Mouse (Mus musculus) brain, adult 10 weeks (tissue): ENCODE results near the gene Zfp825. TPM values are rescaled to one million over a fixed set of nuclear protein-coding genes. Genes with fewer than 3 reads are reported as not detected.

ENCODE experiments used
- polyA plus RNA-seq: library from polyadenylated mRNA; stranded (reverse); fragments of 350-450 nt; fragmentation: Illumina TruSeq; extraction: RNeasy Lipid Tissue Mini Kit (QIAGEN cat#74804); gene quantifications from one replicate; pipeline ENCODE4 v1.2.3, GENCODE M21; 2015; ENCODE audit warnings: low read depth, low replicate concordance

Gene Zfp825
- 16.0 TPM for polyA plus RNA-seq

GRCm38 (mm10) chr13:74493911-74494679, at the start of gene Zfp825:
Zfp825 (minus strand) TSS chr13:74493992.

Other genes with a start within 250 kb of the Zfp825 start
- gene Ahrr, start 201.7 kb downstream of the Zfp825 start, polyA plus RNA-seq = 0.28 TPM
- 161 TPM for gene Pdcd6, start 176.4 kb downstream of the Zfp825 start, polyA plus RNA-seq
- 309 TPM for gene Sdha, start 143.7 kb downstream of the Zfp825 start, polyA plus RNA-seq
- 68.4 TPM for gene Ccdc127, start 143.7 kb downstream of the Zfp825 start, polyA plus RNA-seq
- 0.52 TPM for gene Lrrc14b, start 130.0 kb downstream of the Zfp825 start, polyA plus RNA-seq
- gene Zfp72, start 103.2 kb downstream of the Zfp825 start, polyA plus RNA-seq = 6.5 TPM
- 8.5 TPM for gene Ftl1-ps1, start 94.3 kb downstream of the Zfp825 start, polyA plus RNA-seq
- gene Erap1, start 145.6 kb upstream of the Zfp825 start, polyA plus RNA-seq = 6.7 TPM